Mouse (Mus musculus): ENCODE results near the gene Rnf152. TPM values are rescaled to one million over a fixed set of nuclear protein-coding genes. Genes with fewer than 3 reads are reported as not detected.

Gene Rnf152
- polyA plus RNA-seq, 1 experiment from 2014 or later = 1.4 TPM

GRCm38 (mm10) chr1:105291859-105292258, 64.7 kb downstream of the Rnf152 start:
- no peaks in the 10 kb centered on the region for H3K36me3 ChIP-seq
- H3K4me1 ChIP-seq = no peaks in the 10 kb centered on the region
- H3K9me3 ChIP-seq (replicated peaks) = 0 out of 2 replicates have a peak, but pooled peaks cover 6% of the 10 kb centered on the region
- WGBS = 92% methylated on average over 2 of the region's 2 CpGs
- H3K4me3 ChIP-seq = no peak overlapping the region
- no peak overlapping the region for H3K27ac ChIP-seq (replicated peaks)
- no peak for DNase-seq (ENCODE audit: low spot score)
- H3K27me3 ChIP-seq (ENCODE audit: low read depth, poor library complexity, severe bottlenecking) = no peaks in the 10 kb centered on the region

GRCm38 (mm10) chr1:105287536-105287935, 69.0 kb downstream of the Rnf152 start:
- H3K27me3 ChIP-seq (ENCODE audit: low read depth, poor library complexity, severe bottlenecking) = no peaks in the 10 kb centered on the region
- H3K27ac ChIP-seq (replicated peaks) = no peak overlapping the region
- no peak overlapping the region for H3K4me3 ChIP-seq
- no peaks in the 10 kb centered on the region for H3K9me3 ChIP-seq (replicated peaks)
- DNase-seq (ENCODE audit: low spot score) = no peak
- H3K4me1 ChIP-seq = no peaks in the 10 kb centered on the region
- peaks cover 6% of the 10 kb centered on the region; the same call in 1 of the 2 replicates for H3K36me3 ChIP-seq
- 87% methylated on average over 4 of the region's 4 CpGs for WGBS

GRCm38 (mm10) chr1:105286906-105287305, 69.6 kb downstream of the Rnf152 start:
- Histone ChIP-seq H3K27ac (replicated peaks) (no peak overlapping the region), H3K36me3 (peaks cover 6% of the 10 kb centered on the region; the same call in 1 of the 2 replicates), H3K9me3 (replicated peaks) (no peaks in the 10 kb centered on the region), H3K27me3 (ENCODE audit: low read depth, poor library complexity, severe bottlenecking) (no peaks in the 10 kb centered on the region), H3K4me3 (no peak overlapping the region), H3K4me1 (no peaks in the 10 kb centered on the region)
- WGBS = 86% methylated on average over 5 of the region's 5 CpGs
- no peak for DNase-seq (ENCODE audit: low spot score)

GRCm38 (mm10) chr1:105285001-105285400, 71.5 kb downstream of the Rnf152 start:
- Histone ChIP-seq H3K27me3 (ENCODE audit: low read depth, poor library complexity, severe bottlenecking) (no peaks in the 10 kb centered on the region), H3K9me3 (replicated peaks) (no peaks in the 10 kb centered on the region), H3K4me3 (no peak overlapping the region), H3K36me3 (peaks cover 6% of the 10 kb centered on the region; the same call in 1 of the 2 replicates), H3K4me1 (no peaks in the 10 kb centered on the region), H3K27ac (replicated peaks) (no peak overlapping the region)
- WGBS = 90% methylated on average over 4 of the region's 4 CpGs
- no peak for DNase-seq (ENCODE audit: low spot score)

GRCm38 (mm10) chr1:105284116-105284515, 72.4 kb downstream of the Rnf152 start:
- Histone ChIP-seq H3K27ac (replicated peaks) (no peak overlapping the region), H3K36me3 (peaks cover 6% of the 10 kb centered on the region; the same call in 1 of the 2 replicates), H3K4me1 (no peaks in the 10 kb centered on the region), H3K9me3 (replicated peaks) (no peaks in the 10 kb centered on the region), H3K4me3 (no peak overlapping the region), H3K27me3 (ENCODE audit: low read depth, poor library complexity, severe bottlenecking) (no peaks in the 10 kb centered on the region)
- no peak for DNase-seq (ENCODE audit: low spot score)
- WGBS = 69% methylated on average over 8 of the region's 8 CpGs

- DNase-seq (ENCODE audit: low spot score) = no peak
- H3K27me3 ChIP-seq (ENCODE audit: low read depth, poor library complexity, severe bottlenecking) = no peaks in the 10 kb centered on the region
- no peaks in the 10 kb centered on the region for H3K4me1 ChIP-seq
- no peak overlapping the region for H3K4me3 ChIP-seq
- H3K27ac ChIP-seq (replicated peaks) = no peak overlapping the region
- no peaks in the 10 kb centered on the region for H3K9me3 ChIP-seq (replicated peaks)
- WGBS = 71% methylated on average over 3 of the region's 3 CpGs
- H3K36me3 ChIP-seq = peaks cover 6% of the 10 kb centered on the region; the same call in 1 of the 2 replicates
These were observed 75.2 kb downstream of the Rnf152 start for GRCm38 (mm10) chr1:105281277-105281676.

- Histone ChIP-seq H3K27me3 (ENCODE audit: low read depth, poor library complexity, severe bottlenecking) (no peaks in the 10 kb centered on the region), H3K4me3 (no peak overlapping the region), H3K4me1 (no peaks in the 10 kb centered on the region), H3K9me3 (replicated peaks) (no peaks in the 10 kb centered on the region), H3K36me3 (peaks cover 6% of the 10 kb centered on the region; the same call in 1 of the 2 replicates), H3K27ac (replicated peaks) (no peak overlapping the region)
- 81% methylated on average over 2 of the region's 2 CpGs for WGBS
- no peak for DNase-seq (ENCODE audit: low spot score)
These were observed 76.3 kb downstream of the Rnf152 start for GRCm38 (mm10) chr1:105280160-105280559.

GRCm38 (mm10) chr1:105274500-105275194, 81.9 kb downstream of the Rnf152 start:
- Histone ChIP-seq H3K27ac (replicated peaks) (no peak overlapping the region), H3K4me1 (no peaks in the 10 kb centered on the region), H3K9me3 (replicated peaks) (no peaks in the 10 kb centered on the region), H3K36me3 (no peaks in the 10 kb centered on the region), H3K4me3 (no peak overlapping the region), H3K27me3 (ENCODE audit: low read depth, poor library complexity, severe bottlenecking) (no peaks in the 10 kb centered on the region)
- DNase-seq (ENCODE audit: low spot score) = no peak
- WGBS = 89% methylated on average over 3 of the region's 3 CpGs

- 94% methylated on average over 10 of the region's 10 CpGs for WGBS
- Histone ChIP-seq H3K9me3 (replicated peaks) (no peaks in the 10 kb centered on the region), H3K4me3 (no peak overlapping the region), H3K4me1 (no peaks in the 10 kb centered on the region), H3K36me3 (no peaks in the 10 kb centered on the region), H3K27ac (replicated peaks) (no peak overlapping the region), H3K27me3 (ENCODE audit: low read depth, poor library complexity, severe bottlenecking) (no peaks in the 10 kb centered on the region)
- no peak for DNase-seq (ENCODE audit: low spot score)
These were observed 85.4 kb downstream of the Rnf152 start for GRCm38 (mm10) chr1:105271104-105271503.

GRCm38 (mm10) chr1:105263283-105264033, 93.1 kb downstream of the Rnf152 start:
- 90% methylated on average over 3 of the region's 3 CpGs for WGBS

GRCm38 (mm10) chr1:105260200-105260599, 96.3 kb downstream of the Rnf152 start:
- Histone ChIP-seq H3K36me3 (no peaks in the 10 kb centered on the region), H3K27ac (replicated peaks) (no peak overlapping the region), H3K27me3 (ENCODE audit: low read depth, poor library complexity, severe bottlenecking) (no peaks in the 10 kb centered on the region), H3K4me3 (no peak overlapping the region), H3K4me1 (no peaks in the 10 kb centered on the region), H3K9me3 (replicated peaks) (no peaks in the 10 kb centered on the region)
- no peak for DNase-seq (ENCODE audit: low spot score)
- 91% methylated on average over 5 of the region's 5 CpGs for WGBS

More at GRCm38 (mm10) chr1:105263283-105264033, 93.1 kb downstream of the Rnf152 start:
- Histone ChIP-seq H3K9me3 (replicated peaks) (no peaks in the 10 kb centered on the region), H3K4me3 (no peak overlapping the region), H3K27me3 (ENCODE audit: low read depth, poor library complexity, severe bottlenecking) (no peaks in the 10 kb centered on the region), H3K36me3 (no peaks in the 10 kb centered on the region), H3K4me1 (no peaks in the 10 kb centered on the region), H3K27ac (replicated peaks) (no peak overlapping the region)
- no peak for DNase-seq (ENCODE audit: low spot score)

GRCm38 (mm10) chr1:105257199-105257598, 99.3 kb downstream of the Rnf152 start:
- WGBS = 93% methylated on average over 3 of the region's 3 CpGs
- no peak for DNase-seq (ENCODE audit: low spot score)
- no peaks in the 10 kb centered on the region for H3K36me3 ChIP-seq
- H3K4me3 ChIP-seq = no peak overlapping the region
- no peaks in the 10 kb centered on the region for H3K4me1 ChIP-seq
- no peaks in the 10 kb centered on the region for H3K9me3 ChIP-seq (replicated peaks)
- no peak overlapping the region for H3K27ac ChIP-seq (replicated peaks)
- no peaks in the 10 kb centered on the region for H3K27me3 ChIP-seq (ENCODE audit: low read depth, poor library complexity, severe bottlenecking)

GRCm38 (mm10) chr1:105249190-105249589, 107.3 kb downstream of the Rnf152 start:
- H3K4me1 ChIP-seq = peaks cover 17% of the 10 kb centered on the region
- H3K36me3 ChIP-seq = no peaks in the 10 kb centered on the region
- DNase-seq (ENCODE audit: low spot score) = no peak
- H3K9me3 ChIP-seq (replicated peaks) = peaks cover 7% of the 10 kb centered on the region; the same call in 1 of the 2 replicates
- WGBS = 95% methylated on average over 3 of the region's 3 CpGs
- no peaks in the 10 kb centered on the region for H3K27me3 ChIP-seq (ENCODE audit: low read depth, poor library complexity, severe bottlenecking)
- no peak overlapping the region for H3K27ac ChIP-seq (replicated peaks)
- H3K4me3 ChIP-seq = no peak overlapping the region

All from midbrain, embryonic 10.5 days (tissue).